Mouse (Mus musculus) urinary bladder, adult 18-20 months (tissue): ENCODE data around the gene 4930453N24Rik.

ENCODE experiments used
- DNase-seq, 2 experiments: peaks; one replicate each; pipeline ENCODE4 v3.0.0; 2022; ENCODE audit warnings: low spot score in 2 of 2, mixed read lengths in 2 of 2

4930453N24Rik gene

DNA sequence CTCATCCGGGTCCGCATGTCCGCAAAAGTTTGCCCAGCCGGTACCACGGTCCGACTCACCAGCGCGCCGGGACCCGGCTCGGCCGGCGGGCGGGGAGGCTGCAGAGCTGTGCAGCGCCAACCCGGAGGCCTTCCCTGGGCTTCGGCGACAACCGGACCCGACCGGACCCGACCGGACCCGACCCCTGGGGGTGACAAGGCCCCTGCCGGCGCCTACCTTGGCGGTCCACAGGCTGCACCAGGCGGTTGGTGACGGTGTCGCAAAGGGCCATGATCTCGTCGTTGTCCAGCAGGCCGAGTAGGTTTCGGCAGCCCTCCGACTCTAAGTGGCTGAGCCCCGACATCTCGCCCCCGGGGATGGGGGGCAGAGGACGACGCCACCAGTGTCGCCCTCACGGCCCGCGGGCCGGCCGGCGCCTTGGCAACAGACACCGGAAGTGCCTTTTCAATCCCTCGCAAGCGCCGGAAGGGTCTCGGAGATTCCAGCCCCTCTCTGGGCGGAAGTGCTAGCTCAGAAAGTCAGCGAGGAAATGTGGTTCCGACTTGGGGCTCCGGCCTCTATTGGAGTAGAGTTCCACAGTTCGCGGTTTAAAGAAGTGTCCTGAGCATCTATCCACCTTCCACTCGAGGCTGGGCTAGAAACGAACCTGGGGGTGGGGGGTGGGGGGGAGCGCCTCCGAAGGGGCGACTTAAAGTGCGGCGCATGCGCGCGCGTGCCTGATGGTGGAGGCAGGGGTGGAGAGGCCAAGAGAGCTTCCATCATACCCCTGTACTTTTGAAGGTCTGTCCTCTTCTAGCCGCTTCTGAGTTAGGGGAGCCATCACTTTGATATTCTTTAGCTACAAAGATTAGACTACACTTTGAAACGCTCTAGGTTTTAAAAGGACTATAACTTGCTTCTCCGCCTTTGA lies at the start of gene 4930453N24Rik:
4930453N24Rik (minus strand) TSS at position 641 of the 910 bp plus-strand sequence.
- peak; percentile 75 to 79 for DNase-seq

DNA sequence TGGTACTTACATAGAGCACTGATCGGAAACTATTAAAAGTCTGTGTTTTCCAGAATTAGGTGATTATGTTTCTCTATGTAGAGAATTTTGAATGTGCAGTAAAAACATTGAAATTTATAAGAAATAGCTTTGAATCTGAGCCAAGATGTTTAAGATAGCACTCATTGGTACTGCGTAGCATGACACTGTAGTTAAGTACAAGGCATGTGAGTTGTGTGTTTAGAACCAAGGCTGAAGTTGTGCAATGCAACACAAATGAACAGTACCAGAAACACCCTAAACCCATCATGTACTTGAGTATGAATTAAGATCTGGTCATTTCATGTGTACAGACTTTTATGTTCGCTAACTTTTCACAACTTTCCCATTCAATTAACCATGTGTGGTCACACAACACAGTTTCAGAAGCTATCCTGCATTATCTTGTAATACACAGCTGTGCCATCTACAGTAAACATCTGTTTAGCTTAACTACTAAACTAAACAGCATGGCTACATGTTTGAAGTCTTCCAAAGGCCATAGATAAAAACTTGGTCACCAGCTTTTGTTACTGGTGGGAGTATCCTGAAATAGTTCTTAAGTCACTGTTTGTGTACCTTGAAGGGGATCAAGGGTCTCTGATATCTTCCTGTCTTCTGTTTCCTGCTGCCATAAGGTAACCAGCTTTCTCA lies 46.3 kb upstream of the 4930453N24Rik start:
- no peak for DNase-seq

DNA sequence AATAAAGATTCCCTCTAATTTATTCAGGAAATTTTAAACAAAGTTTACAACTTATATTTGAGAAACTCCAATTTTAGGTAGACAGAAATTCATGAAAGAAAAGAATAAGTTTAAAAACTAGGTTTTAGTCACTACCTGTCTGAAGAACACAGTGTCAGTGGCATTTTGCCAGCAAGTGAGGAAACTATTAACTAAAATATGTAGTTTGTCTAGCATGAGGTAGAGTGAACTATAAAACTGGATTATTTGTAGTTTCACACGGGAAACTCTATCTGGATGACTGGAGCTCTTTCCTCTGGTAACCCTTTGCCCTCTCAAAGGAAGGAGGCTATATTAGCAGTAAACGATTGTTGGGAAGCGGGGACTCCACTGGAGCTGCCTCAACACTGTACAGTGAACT lies 32.1 kb upstream of the 4930453N24Rik start:
- DNase-seq, result no peak

DNA sequence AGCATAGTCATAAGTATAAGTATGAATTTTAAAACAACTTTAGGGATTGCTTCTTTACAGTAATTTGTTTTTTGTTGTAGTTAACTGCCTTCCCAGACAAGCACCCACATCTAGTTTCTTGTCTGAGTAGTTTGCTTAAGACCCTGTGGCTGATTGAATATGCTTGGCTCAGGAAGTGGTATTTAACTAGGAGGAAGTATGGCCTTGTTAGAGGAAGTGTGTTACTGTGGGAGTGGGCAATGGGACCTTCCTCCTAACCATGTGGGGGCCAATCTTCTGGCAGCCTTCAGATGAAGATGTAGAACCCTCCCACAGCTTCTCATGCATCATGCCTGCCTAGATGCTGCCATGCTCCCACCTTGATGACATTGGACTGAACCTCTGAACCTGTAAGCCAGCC lies 30.7 kb upstream of the 4930453N24Rik start:
- no peak for DNase-seq

DNA sequence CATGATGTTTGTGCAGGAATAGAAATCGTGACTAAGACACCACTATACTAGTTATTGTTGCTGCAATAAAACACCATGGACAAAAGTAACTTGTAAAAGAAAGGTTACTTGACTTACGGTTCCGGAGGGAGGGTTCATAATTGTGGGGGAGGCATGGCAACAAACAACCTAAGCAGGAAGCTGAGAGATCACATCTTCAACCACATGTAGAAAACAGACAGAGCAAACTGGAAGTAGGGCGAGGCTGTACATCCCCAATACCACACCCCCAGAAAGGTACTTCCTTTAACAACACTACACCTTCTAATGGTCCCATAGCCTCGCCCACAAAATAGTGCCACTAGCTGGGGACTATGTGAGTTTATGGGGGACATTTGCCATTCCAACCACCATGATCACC lies 29.4 kb upstream of the 4930453N24Rik start:
- no peak for DNase-seq

DNA sequence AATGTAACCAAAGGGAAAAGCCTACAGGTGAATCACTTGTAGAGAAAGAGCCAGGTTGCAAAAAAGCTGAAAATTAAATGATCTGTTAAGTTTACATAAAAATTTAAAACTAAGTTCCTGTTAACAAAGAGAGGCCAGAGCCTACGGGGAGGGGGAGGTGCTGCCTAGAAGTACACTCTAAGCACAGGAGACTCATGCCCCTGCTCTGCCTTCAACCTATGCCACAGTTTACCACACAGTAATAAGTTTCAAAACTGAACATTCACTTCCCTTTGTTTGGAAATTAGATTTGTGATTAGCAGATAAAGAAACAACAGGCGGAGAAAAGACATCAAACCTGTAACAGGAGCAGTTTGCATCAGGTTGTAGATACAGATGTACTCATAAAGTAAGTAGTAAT lies 23.8 kb upstream of the 4930453N24Rik start:
- no peak for DNase-seq

DNA sequence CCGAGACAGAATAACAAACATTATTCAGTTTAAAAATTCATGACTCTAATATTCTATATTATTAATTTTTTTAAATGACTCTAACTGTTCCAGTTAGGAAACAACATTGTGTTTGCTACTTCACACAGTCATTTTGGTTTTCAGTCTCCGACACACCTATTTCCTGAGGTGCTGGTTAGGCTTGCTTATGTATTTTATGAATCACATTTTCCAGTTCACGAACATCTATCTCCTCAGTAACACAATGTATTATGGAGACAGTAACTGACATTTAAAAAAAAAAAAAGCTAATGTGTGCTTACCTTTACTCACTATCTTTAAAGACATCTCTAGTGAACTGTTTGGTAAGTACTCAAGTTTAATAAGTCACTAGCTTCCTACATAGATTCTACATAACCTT lies 18.7 kb upstream of the 4930453N24Rik start:
- no peak for DNase-seq

DNA sequence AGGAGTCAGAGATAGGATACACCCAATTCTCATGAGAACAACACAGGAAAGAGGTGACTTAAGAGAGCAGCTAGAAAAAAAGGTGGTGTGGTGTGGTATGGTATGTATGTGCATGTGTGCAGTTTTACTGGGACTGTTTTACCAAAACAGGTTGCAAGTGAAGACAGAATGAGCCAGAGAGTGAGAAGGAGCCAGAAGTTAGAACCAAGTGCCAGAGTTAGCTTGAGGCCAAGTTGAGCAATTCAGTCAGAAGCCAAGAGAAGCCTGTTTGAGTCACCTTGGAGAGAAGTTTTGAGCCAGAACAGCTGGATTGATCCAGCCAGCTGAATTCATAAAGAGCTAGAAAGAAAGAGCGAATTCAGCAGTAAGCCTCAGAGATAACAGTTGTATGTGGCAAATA lies 4.6 kb upstream of the 4930453N24Rik start:
- no peak for DNase-seq

DNA sequence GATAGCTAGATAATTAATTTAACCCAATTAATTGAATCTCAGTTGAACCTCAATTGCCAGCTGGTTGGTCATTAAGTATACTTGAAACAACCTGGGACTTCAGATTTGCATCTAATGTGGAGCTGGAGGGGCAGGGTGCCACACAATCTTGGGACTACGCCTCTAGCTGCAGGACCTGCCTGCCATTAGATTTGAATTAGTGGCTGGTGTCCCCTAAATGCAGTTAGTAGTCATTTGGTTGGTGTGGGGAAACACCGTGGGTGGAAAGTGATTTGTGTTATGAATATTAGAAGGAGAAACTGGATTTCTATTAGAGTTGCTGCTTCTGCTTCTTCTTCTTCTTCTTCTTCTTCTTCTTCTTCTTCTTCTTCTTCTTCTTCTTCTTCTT lies 464 bp upstream of the 4930453N24Rik start:
- no peak for DNase-seq

DNA sequence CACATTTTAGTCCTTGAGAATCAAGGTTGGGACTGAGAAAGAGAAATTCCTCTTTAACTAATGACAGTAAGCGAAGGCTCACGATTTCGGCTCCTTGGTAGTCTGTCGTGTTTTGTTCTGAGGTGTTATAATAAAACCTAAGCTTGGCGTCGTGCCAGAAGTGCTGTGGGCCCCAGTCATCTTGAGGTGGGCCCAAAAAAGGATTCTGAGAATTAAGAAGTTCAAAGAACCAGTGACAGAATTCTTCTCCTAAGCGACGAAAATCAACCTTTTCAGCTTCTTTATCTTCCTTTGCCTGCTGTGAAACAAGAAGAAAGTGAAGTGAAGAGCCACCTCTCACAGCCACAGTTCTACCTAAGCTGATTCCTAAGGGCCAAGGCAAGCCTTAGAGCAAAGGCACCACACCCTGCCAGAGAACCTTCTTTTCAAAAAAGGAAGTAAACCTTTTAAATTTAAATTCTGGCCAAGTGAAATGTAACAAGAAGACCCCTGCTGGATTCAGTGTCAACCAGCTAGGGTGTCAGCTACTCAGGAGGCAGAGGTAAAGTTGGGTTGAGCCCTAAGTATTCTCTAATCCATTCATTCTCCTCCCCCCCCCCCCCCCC lies 4.2 kb downstream of the 4930453N24Rik start:
- no peak for DNase-seq

DNA sequence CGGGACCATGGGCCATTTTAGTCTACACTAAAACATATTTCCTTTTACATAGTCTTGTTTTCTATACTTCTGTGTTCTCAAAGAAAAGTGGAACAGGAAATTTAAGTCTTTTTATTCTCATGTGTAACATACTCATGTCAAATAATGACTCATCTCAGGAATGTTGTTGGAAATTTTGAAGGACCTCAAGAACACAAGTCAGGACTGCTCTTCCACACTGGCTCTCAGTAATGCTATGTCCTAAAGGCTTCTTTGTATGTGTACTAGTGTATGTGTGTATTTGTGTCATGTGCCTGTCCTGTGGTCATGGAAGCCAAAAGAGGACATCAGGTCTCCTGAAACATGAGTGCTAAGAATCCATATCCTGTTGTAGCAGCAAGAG lies 11.7 kb downstream of the 4930453N24Rik start:
- no peak for DNase-seq

DNA sequence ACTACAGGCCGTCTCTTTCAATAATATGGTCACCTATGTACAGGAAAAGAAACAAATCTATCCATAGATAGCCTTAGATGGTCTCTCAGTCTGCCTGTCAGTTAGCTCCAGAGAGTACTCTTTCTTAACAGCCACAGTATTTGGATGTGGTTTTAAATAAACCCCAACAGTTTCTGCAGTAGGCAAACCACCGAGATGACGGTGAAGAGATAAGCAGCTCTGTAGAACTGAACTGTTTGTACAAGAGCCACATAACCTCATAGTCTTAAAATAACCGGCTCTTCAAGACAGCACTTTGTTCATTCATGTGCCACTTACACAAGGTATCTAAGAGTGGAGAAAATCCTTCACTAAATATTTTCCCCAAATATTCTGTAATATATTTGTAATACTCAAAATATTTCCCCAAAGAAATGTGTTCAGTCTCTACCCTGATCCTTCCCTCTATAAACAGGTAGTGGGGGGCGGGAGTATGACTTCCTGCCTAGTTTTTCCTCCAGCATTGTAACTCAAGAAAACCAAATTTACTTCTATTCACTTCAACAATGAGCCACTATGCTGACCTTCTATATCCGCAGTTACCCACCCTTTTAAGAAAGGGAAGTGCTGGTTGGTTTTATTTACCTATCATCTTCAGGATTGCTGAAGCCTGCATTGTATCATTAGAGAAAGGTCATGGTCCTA lies 12.3 kb downstream of the 4930453N24Rik start:
- no peak for DNase-seq

DNA sequence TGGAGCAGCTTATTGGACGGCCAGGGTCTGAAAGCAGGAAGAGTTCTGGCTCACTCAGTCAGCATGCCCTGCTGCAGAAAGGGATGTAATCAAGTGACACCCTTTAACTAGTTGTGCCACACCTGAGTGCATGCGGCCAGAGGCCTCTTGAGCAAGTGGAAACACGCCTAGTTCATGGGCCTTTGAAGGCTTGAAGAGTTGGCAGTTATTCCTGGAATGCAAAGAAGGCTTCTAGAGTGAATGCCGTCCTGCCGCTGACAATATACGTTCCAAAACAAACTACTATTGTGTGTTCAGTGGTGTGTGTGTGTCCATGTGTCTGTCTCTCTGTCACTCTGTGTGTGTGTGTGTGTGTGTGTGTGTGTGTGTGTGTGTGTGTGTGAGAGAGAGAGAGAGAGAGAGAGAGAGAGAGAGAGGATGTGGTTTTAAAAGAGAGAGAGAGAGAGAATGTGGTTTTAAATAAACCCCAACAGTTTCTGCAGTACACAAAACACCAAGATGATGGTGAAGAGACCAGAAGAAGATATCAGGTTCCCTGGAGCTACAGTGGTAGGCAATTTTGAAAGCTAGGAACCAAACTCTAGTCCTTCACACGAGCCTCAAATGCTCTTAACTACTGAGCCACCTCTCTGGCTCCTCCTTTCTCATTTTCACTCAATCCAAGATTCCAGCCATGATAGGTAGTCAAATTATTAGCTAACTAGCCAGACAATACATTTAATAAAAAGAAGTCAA lies 13.1 kb downstream of the 4930453N24Rik start:
- DNase-seq, result no peak

DNA sequence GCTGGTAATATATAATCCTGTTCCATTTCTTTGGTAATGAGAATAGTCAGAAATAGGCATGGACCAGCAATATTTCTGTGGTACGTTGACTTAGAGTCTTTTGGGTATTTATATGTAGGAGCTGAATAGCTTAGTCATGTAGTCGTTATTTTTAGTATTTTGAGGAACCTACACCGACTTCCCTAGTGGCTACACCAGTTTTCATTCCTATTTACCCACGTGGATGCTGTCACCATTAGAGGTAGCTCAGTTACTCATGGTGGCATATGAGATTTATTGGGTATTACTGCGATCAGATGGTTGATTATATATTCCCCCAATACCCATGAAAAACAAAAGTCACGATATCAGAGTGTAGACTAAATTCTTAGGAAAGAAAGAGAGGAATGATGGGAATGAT lies 14.6 kb downstream of the 4930453N24Rik start:
- no peak for DNase-seq

DNA sequence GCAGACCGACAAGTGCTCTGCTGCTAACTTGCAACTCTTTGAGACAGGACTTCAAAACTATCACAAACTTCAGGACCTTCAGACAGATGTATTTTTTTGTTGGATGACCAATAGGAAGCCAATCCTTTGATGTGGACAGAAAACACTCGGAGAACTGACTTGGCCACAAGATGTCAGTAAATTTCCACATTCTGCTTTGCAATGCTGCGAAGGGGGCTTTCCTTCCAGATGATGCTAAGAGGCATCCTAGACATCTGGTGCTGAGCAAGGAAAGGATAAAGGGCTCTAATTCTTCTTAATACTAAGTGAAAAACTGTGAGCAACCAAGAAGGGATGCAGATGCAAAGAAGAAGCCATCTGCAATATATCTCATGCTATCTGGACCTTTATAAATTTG lies 16.2 kb downstream of the 4930453N24Rik start:
- no peak for DNase-seq

DNA sequence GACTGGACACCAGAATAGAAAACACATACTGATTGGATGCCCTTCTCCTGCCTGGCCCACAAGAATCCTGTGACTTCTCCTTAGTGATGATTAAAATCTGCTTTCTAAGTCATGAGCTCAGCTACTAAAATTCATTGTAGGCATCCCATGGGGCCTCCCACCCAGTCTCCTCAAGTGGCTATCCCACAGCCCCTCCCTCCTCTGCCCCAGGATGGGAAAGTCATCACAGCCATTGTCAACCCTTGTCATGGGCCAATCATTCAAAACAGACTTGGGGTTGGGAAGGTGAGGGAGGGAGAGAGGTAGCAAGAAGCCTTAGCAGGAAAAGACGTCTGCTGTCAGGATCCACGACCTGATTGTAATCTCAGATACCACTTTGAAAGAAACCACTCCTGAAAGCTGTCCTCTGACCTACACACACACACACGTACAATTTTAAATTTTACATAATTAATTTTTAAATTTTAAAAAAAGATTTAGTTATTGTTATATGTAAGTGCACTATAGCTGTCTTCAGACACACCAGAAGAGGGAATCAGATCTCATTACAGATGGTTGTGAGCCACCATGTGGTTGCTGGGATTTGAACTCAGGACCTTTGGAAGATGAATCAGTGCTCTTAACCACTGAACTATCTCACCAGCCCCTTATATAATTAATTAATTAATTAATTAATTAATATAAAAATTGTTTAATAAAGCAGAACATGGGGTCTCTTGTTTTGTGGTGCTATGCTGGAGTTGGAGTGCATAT lies 16.8 kb downstream of the 4930453N24Rik start:
- no peak for DNase-seq

DNA sequence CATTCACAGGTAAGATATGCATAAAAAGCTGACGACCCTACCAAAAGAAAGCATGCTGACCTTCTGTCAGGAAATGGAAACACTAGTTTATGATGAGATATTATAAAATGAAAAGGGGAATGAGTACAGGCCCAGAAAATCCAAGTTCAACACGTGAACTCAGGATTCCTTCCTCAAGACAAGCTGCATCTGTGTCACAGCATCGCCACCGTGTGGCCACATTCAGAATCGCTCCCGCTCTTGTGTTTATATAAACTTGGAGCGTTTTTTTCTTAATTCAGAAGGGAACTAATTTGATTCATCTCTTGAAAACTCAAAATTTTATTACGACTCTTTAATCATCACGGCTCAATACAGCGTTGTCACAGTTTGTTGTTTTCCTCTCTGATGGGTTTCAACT lies 22.7 kb downstream of the 4930453N24Rik start:
- peak in 1 of 2 experiments; percentile 47 for DNase-seq

DNA sequence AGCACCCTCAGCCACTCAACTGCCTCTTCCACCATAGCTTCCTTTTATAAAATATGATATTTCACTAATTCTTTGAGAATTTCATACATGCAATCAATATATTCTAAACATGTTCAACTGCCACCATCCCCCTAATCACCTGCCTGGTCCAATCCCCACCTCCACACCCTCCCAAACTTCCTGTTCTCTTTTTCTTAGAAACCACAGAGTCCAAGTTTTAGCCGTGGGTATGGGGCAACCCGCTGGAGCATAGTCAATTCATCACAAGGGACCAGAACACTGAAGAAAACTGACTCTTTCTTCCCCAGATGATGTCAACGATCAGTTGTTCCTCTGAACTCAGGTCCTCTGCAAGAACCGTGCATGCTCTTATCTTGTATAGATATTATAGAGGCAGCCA lies 25.9 kb downstream of the 4930453N24Rik start:
- no peak for DNase-seq

DNA sequence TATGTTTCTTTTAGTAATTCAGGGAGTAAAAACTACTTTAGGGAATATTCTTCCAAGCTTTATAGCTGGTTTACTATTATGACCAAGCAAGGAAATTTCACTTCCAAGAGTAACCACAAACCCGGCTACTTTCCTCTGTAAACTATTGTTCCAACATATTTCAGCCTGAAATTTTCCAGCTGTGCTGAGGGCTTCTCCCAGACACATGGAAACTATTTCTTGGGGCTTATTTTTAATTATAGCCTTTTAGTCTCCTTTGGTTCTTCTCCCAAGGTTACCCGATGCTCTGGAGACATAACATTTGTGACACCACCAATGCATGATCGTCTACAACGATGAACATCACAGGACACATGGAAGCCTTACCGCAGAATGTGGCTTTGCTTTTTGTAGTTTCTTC lies 33.7 kb downstream of the 4930453N24Rik start:
- no peak for DNase-seq

DNA sequence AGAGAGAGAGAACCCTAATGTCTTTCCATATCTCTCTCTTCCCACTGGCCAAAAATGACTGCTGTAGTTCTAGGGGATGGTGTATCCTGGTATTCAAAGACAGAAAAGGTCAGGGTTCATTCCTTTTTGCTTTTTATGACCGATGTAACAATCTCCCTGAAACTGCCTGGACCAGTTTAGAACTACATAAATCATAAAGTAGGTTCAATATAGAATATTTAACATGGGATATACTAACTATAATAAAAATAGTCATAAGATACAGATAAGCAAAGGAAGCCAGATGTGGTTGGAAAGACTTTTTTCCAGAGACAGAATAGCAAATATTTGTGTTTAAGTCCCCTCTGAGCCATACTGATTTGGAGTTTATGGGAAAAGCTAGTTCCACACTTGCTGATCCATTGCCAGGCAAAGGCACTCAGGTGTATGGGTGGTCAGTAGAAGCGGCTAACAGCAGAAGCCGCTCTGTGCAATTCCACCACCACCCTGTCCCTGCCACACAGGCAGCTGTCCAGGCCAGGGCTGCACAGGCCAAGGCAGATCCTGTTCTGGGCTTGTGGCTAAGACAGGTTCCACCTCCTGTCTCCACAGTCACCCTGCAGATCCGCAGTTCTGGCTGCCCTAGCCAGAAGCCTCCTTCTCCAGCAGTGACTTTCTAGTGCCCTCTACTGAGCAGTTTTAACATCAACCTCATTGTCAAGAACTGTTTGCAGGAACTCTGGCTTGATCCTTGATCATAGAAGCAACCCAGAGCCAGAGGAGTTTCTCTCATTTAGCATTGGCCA lies 47.5 kb downstream of the 4930453N24Rik start:
- DNase-seq, result peak; percentile 44 to 52
